Mouse (Mus musculus) adrenal gland, adult 2 months (tissue): ENCODE data around the gene Dhx15. TPM values are rescaled to one million over a fixed set of nuclear protein-coding genes. Genes with fewer than 3 reads are reported as not detected.

Experiments
- DNase-seq: peaks from one replicate; pipeline ENCODE4 v3.0.0; 2021
- microRNA-seq, 2 experiments: library from miRNA; unstranded; fragments of <30 nt; microRNA quantifications; one replicate each; pipeline ENCODE4 v1.2.0; 2021
- polyA plus RNA-seq: library from polyadenylated mRNA; depleted of rRNA; stranded (reverse); fragments of >200 nt; gene quantifications from 2 replicates; pipeline ENCODE4 v1.2.3, GENCODE M21; 2012; rRNA removed
- total RNA-seq, 2 experiments: library from RNA; stranded (reverse); gene quantifications; 2 replicates each; pipeline ENCODE4 v1.2.3; 2021

Dhx15 gene
- total and polyA plus RNA-seq, 3 experiments, result 15.1 to 118 (median 106) TPM

DNA sequence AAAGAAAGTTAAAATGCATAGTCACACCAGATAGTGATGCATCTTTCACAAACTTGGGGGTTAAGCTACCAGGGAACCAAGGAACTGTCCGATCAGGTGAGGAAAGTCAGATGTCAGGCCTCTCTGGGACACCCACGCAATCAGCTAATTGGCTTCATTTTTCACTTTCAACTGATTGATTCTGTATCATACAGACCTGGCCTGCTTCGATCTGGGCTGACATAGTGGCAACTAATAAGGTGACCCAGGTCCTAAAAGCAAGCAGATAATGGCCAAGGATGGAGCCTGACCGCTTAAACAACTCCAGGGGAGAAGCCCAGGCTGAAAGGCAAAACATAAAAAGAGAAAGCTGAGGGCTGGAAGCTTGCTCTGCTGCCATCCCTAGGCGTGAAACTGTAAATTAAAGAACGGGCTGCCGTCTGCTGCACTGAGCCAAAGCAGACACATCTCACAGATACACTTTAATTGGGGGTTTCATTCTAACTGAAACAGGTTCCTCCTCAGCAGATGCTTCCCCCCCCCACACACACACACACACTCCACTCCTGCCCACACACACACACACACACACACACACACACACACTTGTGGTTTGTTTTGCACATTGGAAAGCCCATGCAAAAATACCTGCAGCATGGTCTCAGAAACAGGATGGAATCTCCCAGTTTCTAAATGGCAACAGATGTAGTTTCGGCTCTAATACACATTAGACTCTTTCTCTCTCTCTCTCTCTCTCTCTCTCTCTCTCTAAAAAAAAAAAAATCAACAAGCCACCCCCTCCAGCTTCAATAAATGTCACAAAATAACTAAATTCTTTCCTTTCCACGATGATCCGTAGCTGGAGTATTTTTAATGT is 79.3 kb downstream of the Dhx15 start:
- DNase-seq, result no peak

Small RNA genes lying within 50 kb of the gene (microRNA-seq; reads per million reads assigned to microRNA genes)
- 0 reads per million in 2 experiments for gene Mir6417

Other genes starting within 250 kb of the Dhx15 start
- gene Sod3, start 173.3 kb upstream of the Dhx15 start, total RNA-seq, result 100 to 1,000 TPM; 202 to 244 TPM
- gene Sod3, start 173.3 kb upstream of the Dhx15 start, polyA plus RNA-seq, result 519 and 587 TPM in 2 replicates